Mouse (Mus musculus) heart, postnatal 0 days (tissue): ENCODE results near the gene Pcnx3.

Experiments
- CTCF ChIP-seq: IDR thresholded peaks from 2 replicates; pipeline ENCODE4 v1.5.1; 2016; ENCODE audit warnings: antibody characterized with exemption, control low read depth, low read depth
- EP300 ChIP-seq: IDR thresholded peaks from 2 replicates; pipeline ENCODE4 v1.6.1; 2016; ENCODE audit warnings: antibody characterized with exemption, low read depth

GRCm38 (mm10) chr19:5685431-5685830 lies 3.3 kb downstream of the Pcnx3 start:
- no peak for TF ChIP-seq CTCF
- TF ChIP-seq EP300 = no peak
